Mouse (Mus musculus): ENCODE data around the gene Dtx2. TPM values are rescaled to one million over a fixed set of nuclear protein-coding genes. Genes with fewer than 3 reads are reported as not detected.
"Not testable (repeated sequence)": the region's sequence is repeated elsewhere in the genome, so short reads cannot be mapped to it uniquely, and the experiment has no call there.

Gene Dtx2
- total RNA-seq, 2 experiments from 2014 or later, result 8.6 to 9.1 TPM

DNA sequence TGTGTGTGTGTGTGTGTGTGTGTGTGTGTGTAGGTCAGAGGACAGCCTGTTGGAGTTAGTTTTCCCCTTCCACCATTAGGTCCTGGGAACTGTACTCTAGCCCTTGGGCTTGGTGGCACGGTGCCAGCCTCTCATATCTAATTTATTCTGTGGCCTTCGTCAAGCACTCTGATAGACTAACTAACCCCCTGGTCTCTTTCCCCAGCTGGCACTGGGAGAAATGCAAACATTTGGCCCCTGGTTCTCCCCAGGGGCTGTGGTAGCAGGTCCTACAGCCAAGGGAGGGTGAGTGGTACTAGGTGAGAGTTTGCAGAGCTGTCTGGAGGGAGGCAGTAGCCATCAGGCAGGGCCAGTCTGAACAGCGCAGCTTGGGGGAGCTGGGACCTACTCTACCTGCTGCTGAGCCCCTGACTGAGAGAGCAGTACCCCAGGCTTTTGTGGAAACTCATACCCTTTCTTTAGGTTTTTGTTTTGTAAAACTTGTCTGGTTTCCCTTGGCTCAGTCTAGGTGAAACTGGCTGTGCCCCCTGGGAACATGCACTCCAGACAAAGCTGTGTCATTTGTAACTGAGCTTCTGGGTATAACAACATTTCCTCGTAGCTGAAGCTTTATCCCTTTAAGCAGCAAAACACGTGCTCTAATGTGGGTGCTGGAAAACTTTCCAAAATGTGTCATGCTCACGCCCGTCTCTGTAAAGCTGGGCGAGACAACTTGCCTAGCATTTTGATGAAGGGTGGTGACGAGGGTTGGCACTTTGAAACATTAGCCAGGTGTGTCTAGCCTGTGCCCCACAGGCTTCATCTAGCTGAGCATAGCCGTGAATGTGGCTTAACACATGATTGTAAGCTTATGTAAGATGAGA is 21.6 kb downstream of the Dtx2 start:
- DNase-seq (ENCODE audit: low spot score in 2 of 2), result no peak

DNA sequence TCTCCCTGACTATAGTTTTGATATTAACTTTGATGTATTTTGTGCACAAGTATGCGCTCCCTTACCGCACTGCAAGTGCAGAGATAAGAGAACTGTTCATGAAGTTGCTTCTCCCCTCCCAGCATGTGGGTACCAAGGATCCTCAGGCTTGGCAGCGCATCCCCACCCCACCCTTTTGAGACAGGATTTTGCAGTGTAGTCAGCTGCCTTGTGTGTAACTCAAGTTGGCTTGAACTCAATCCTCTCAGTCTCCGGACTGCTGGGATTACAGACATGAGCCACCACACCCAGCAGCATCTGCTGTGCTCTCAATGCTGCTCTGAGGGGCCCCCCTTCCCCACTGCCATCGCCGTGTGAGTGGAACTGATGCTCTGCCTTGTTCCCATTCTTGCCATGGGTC is 22.7 kb downstream of the Dtx2 start:
- DNase-seq (ENCODE audit: low spot score in 2 of 2), result no peak
- intact Hi-C loops (cut with DNase I), result no loop called here

More for the DNA sequence above, 21.6 kb downstream of the Dtx2 start:
- intact Hi-C loops (cut with DNase I), result no loop called here

DNA sequence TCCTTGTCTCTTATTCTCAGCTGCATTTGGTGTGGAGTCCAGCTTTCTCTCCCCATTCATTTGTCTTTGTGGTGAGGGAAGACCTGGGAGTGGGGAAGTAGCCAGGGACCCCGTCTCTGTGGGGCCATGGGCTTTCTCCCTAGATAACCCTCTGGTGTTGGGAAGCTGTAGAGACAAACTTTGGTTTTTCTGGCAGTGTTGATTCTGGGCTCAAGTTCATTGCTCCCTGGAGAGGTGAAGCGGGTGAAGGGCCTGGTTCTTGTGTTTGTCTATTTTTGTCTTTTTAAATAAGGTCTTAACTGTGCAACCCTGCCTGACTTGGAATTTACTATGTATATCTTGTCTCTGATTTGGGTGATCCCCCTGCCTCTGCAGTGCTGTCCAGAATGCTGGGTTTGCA is 24.1 kb downstream of the Dtx2 start:
- intact Hi-C loops (cut with DNase I), result no loop called here
- DNase-seq (ENCODE audit: low spot score in 2 of 2), result no peak

DNA sequence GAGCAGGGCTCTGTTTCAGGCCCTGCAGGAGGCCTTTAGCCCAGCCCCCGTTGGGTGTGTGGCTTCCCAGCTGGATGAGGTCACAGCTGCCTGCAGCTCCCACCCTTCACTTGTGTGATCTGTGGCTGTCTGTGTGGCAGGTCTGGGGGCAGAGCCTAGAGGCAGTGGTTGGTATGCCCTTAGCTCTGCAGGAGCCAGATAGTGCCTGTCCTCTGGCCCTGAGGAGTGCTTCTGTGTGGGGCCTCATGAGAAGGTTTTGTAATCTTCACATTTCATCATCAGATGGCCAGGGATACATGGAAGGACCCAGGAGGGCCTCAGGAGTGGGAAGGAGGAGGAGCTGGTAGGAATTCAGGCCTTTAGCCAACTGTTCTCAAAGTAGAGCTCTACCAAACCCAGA is 25.3 kb downstream of the Dtx2 start:
- no peak for DNase-seq (ENCODE audit: low spot score in 2 of 2)
- intact Hi-C loops (cut with DNase I), result no loop called here

DNA sequence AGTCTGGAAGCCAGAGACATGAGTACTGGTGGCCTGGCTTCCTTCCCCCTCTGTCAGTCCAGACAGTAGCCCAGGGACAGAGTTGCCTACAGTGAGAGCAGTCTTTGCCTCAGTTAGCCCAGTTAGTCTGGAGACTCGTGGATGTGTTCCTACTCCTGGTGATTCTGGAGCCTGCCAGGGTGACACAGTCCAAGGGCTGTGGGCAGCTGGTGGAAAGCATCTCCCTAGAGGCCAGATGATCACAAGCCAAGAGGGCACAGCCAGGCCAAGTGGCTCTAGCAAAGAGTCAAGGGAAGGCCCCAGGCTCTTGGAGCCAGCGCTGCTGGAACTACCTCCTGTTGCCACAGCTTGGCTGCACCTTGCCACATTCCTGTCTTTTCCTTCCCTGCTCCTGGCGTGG is 31.1 kb downstream of the Dtx2 start:
- peak in 1 of 2 experiments; percentile 12 for DNase-seq (ENCODE audit: low spot score in 2 of 2)

DNA sequence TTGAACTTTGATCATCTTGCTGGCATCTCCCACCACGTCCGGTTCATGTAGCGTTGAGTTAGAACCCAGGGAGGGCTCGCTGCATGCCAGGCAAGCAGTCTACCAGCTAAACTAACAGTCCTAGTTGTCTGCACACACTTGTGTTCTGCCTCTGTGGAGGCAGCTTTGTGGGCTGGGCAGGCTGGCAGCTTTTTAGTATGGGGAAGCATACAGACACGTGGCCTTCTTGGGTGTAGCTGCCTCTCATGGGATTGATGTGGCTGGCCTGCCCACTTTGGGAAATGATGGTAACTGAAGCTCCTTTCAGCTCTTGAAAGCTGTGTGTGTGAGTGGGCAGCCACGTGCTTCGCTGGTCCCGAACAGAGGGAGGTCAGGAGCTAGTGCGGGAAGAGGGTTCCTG is 32.3 kb downstream of the Dtx2 start:
- DNase-seq (ENCODE audit: low spot score in 2 of 2), result no peak
- intact Hi-C loops (cut with DNase I), result no loop called here

More for the DNA sequence above, 31.1 kb downstream of the Dtx2 start:
- intact Hi-C loops (cut with DNase I), result no loop called here

DNA sequence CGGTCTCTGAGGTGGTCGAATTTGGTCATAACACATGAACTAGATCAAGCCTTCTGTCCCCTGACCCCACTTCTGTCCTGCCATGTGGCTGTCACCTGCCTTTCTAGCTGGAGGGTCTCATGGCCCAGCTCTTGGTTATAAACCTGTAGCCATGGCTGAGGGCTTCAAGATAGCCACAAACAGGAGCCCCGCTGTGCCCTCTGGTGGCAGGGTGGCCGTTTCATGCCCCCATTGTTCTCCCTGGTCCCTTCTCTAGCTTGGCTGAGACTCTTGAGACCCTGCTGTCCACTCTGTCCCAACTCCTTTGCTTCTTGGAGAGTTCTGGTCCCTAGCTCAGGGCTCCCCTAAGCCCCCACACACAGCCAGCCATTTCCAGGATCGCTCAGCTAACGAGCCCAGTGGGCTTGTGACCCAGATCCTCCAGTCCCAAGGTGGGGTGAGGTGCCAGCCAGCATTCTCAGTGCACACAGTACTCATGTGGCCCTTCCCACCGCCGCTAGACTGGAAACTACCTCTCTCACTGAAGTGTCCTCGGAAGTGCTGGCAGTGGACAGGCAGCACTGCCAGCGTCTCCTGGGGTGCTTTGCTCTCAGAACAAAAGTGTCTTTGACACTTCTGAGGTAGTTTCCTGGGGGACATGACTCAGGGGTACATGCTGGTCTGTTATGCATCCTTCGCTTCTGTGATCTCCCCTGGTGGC is 33.2 kb downstream of the Dtx2 start:
- intact Hi-C loops (cut with DNase I), result no loop called here
- no peak for DNase-seq (ENCODE audit: low spot score in 2 of 2)

DNA sequence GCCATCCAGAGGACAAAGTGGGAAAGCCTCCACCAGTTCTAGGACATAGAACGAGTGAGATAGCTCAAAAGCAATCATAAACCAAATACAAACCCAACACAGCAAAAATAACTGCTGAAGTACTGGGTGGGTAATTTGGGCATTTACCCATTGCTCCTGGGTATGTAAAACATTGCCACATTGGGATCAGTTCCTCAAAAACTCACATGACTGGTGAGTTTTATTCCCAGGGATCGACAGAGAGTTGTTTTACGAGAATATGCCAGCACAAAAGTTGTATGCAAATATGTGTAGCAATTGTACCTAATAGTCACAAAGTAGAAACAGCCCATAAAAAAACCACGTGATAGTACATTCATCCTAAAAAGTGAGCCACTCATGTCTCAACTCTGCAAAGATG is 40.3 kb downstream of the Dtx2 start:
- no peak for DNase-seq (ENCODE audit: low spot score in 2 of 2)
- intact Hi-C loops (cut with DNase I), result loop anchor here (5.0 kb wide), 1 partner anchor 48 kb away; no protein-coding TSS in a partner anchor

DNA sequence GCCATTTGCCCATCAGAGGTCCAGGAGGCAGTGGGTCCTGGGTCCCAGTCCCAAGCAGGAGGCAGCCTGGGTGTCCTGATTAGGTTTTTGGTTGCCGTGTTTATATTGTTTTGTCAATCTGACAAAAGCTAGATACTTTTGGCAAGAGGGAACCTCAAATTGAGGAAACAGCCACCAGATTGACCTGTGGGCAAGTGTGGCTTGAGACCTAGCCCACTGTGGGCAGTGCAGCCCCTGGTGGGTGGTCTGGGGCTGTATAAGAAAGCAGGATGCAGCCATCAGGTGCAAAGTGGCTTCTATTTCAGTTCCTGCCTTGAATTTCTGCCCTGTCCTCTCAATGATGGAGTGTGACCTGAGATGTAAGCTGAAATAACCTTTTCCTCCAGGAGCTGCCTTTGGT is 40.7 kb downstream of the Dtx2 start:
- intact Hi-C loops (cut with DNase I), result no loop called here
- no peak for DNase-seq (ENCODE audit: low spot score in 2 of 2)

DNA sequence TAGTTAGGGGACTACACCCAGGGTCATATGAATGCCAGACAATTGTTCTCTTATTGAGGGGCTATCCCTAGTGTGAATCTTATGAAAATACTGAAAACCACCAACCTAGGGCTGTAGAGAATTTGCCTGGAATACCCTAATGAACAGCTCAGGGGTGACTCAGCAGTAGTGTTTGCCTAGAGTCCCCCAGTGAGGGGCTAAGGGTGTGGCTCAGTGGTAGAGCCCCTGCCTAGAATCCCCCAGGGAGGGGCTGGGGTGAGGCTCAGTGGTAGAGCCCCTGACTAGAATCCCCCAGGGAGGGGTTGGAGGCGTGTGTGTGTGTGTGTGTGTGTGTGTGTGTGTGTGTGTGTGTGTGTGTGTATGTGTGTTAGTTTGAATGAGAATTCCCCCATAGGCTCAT is 42.1 kb downstream of the Dtx2 start:
- DNase-seq (ENCODE audit: low spot score in 2 of 2), result no peak
- intact Hi-C loops (cut with DNase I), result no loop called here

DNA sequence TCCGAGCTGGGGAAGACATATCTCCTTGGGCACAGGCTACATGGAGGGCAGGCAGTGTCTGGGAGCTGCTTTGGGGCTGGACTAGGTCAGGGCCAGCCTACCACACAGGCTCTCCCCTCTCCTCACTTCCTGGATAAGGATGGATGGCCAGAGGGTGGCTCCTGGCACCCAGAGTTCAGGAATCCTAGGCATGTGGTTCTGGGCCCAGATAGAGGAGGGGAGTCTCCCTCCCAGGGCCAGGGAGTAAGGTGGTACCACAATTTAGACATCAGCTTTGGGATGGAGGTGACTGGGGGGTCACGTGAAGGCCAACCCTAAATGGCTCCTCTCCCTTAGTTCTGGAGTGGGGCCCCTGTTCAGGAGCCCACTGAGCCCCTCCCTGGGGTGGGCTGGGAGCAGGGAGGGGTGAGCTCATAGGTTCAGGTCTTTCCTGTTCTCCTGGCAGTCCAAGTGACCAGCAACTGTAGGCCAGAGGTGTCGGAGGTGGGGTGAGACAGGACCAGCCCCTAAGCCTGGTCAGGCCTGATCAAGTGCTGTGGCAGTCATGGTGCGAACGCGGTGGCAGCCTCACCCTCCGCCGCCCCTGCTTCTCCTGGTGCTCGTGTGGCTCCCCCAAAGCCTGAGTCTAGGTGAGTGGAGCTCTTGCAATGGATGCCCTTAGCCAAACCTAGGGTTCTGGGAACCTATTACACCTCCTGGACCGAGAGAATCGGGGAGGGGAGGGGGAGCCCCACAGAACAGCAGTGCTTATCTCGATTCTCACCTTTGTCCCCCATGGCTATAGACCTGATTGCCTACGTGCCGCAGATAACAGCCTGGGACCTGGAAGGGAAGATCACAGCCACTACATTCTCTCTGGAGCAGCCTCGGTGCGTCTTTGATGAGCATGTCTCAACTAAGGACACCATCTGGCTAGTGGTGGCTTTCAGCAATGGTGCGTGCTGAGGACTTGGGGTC is 43.9 kb downstream of the Dtx2 start, which contains the start of gene Upk3b:
Gene Upk3b (plus strand): TSS at position 239 of the 957 bp plus-strand sequence.
- no peak for DNase-seq (ENCODE audit: low spot score in 2 of 2)
- intact Hi-C loops (cut with DNase I), result no loop called here

DNA sequence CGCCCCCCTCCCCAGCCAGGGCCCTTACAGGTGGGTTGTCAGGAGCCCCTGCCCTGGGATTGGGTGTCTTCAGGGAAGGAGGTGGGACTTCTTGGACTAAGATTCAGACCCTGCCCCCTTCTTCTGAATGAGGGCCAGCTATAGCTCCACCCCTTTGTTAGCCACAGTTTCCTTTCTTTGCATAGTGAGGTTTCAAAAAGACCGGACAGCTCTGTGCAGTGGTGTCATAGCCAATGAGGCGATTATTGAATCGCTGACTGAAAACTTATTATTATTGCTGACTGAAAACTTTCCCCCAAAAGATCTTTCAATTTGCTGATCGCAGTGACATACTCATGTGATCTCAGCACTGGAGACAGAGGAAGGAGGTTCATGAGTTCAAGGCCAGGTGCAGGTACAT is 45.6 kb downstream of the Dtx2 start:
- intact Hi-C loops (cut with DNase I), result no loop called here
- DNase-seq (ENCODE audit: low spot score in 2 of 2), result no peak

DNA sequence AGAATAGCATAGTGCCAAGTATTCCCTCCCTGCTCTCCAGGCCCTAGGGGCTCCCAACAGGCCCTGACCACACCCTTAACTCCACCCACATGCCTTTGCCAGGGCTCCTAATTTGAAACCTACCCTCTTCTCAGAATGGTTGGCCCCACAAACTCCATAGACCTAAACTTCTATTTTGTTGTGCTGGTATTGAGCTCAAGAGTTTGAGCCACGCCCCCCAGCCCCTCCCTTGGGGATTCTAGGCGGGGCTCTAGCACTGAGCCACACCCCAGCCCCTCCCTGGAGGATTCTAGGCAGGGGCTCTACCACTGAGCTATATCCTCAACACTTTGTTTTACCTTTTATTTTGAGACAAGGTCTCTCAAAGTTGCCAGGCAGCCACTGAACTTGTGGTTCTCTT is 46.7 kb downstream of the Dtx2 start:
- no peak for DNase-seq (ENCODE audit: low spot score in 2 of 2)
- intact Hi-C loops (cut with DNase I), result no loop called here

DNA sequence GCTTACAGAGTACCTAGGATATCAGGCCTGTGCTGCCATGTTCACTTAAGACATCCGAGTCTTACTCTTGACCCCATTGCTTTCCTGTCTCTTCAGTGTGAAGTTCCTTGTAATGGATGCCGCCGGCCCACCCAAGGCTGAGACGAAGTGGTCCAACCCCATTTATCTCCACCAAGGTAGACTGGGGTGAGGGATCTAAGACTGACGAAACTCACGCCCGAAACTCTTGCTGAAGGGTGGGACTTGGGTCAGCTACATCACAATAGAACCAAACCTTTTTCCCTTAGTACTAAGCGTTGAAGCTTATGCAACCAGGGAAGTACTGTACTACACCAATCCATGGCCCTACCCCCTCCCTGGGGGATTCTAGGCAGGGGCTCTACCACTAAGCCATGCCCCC is 47.1 kb downstream of the Dtx2 start:
- intact Hi-C loops (cut with DNase I), result no loop called here
- no peak for DNase-seq (ENCODE audit: low spot score in 2 of 2)

DNA sequence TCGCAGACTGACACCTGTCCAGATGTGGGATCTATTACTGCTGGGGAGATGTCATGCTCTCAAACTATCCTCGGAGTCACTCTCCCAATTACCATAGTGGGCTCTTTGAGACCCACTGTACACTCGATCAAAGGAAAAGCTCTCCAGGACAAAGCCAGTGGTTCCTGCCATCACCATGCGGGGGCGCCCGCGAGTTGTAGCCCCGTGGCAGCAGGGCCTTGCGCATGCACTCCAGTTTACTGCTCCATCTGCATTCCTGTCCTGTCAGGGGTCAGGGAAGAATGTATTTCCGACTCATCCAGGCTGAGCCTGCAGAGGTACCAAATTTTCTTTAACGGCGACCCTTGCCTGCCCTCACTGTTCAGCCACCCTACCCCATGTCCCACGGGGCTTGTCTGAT is 50.3 kb downstream of the Dtx2 start:
- no peak for DNase-seq (ENCODE audit: low spot score in 2 of 2)
- intact Hi-C loops (cut with DNase I), result no loop called here

DNA sequence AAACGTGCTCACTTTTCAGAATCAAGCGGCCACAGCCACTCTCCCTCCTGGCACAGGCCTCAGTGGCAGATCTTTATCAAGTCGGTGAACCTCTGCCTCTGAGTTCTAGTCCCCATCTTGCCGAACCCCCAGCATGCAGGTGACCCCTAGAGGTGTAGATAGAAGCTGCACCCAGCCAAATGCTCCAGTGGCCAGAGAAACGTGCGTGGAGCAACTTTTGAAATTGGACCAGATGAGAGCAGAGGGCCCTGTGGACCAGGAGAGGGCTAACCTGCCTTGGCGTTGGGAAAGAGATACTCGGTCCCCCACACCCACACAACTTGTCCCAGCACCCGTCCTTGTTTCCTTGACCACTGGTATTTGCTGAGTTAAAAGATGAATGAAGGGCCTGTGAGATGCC is 50.8 kb downstream of the Dtx2 start:
- DNase-seq (ENCODE audit: low spot score in 2 of 2), result no peak
- intact Hi-C loops (cut with DNase I), result no loop called here

DNA sequence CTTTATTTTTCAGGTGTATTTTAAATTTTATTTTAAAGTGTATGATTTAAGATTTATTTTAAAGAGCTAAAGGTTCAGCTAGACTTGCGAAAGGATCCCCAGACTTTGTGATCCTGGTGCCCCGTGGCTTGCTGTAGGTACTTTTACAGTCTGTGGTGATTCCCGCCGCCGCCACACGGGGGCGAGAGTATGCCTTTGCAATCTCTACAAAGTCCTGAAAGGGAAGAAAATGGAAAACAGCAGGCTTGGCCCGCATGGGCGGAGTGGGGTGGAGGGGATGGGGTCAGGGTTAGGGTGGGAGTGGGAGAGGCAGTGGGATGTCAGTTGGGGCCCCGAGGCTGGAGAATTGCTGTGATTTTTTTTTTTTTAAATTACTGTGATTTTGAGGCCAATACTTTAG is 51.4 kb downstream of the Dtx2 start:
- intact Hi-C loops (cut with DNase I), result no loop called here
- peak; percentile 82 to 88 for DNase-seq (ENCODE audit: low spot score in 2 of 2)

DNA sequence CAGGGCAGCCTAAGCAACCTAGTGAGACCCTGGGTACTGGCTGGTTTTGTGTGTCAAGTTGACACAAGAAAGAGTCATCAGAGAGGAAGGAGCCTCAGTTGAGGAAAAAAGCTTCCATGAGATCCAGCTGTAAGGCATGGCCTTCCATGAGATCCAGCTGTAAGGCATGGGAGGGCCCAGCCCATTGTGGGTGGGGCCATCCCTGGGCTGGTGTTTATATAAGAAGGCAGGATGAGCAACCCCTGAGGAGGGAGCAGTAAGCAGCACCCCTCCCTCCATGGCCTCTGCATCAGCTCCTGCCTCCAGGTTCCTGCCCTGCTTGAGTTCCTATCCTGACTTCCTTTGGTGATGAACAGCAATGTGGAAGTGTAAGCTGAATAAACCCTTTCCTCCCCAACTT is 53.9 kb downstream of the Dtx2 start:
- intact Hi-C loops (cut with DNase I); DNase-seq (ENCODE audit: low spot score in 2 of 2): not testable (repeated sequence)

DNA sequence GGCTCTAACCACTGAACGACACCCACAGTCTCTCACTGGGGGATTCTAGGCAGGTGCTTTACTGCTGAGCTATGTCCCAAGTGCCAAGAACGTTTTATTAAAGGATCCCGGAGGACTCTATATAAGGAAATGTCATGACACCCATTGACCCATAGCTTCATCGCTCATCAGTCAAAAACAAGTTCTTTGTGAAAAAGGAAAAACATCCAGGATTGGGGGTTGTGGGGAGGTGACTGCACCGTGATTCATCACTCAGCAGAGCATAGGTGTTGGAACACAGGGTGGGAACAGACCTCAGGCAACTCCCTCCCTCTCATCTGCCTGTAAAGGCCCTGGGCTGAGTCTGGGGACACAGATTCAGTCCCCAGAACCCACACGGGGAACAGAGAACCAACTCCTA is 55.3 kb downstream of the Dtx2 start:
- intact Hi-C loops (cut with DNase I), result no loop called here

More for the DNA sequence above, 55.3 kb downstream of the Dtx2 start:
- no peak for DNase-seq (ENCODE audit: low spot score in 2 of 2)
